Comparison of ENCODE assay signal across 19 mouse cellular contexts in genomic region chr8:27606996-27607395, GRCm38 (mm10).
DNase-seq lines count a peak whose midpoint lies in the region; ATAC-seq and TF ChIP-seq lines count a peak whose summit lies in the region.
"Had no signal": no experiment of that assay in that cellular context is flagged by ENCODE, and none has a peak within 500 bp of the region (broad histone marks: within the 10 kb centered on the region; RNA-seq: fewer than 3 reads in every experiment).

No protein-coding gene starts in this region.

- peak; percentile 9 to 19 for DNase-seq in frontal cortex, postnatal 36 days (ENCODE audit: low spot score in 2 of 2)
- DNase-seq in frontal cortex, postnatal 25 days (ENCODE audit: low spot score in 2 of 2), result no peak
- DNase-seq in ES-CJ7 (ENCODE audit: low read depth, low spot score), result peak; percentile 14
- peak; percentile 49 to 62 for DNase-seq in layer of hippocampus, adult 2 months (ENCODE audit: low spot score in 2 of 2)
- peak; percentile 8 to 22 for DNase-seq in left cerebral cortex, postnatal 25 days (ENCODE audit: low spot score in 2 of 2)
- no peak for DNase-seq in heart, embryonic 10.5 days (ENCODE audit: low spot score)
- DNase-seq: adrenal gland, postnatal 25 days; kidney, adult 11 months; kidney, postnatal 25 days; thymus, postnatal 4 days had no signal

- intact Hi-C loops in left cerebral cortex, postnatal 25 days (cut with DNase I), result no loop called here

- no peaks in the 10 kb centered on the region for H3K27me3 ChIP-seq in heart, embryonic 10.5 days (ENCODE audit: insufficient read depth, poor library complexity, severe bottlenecking)
- H3K27me3 ChIP-seq: limb, embryonic 12.5 days; neural tube, embryonic 13.5 days had no signal

- no peaks in the 10 kb centered on the region for H3K9me3 ChIP-seq in heart, embryonic 10.5 days
- H3K9me3 ChIP-seq: G1E; limb, embryonic 12.5 days; neural tube, embryonic 13.5 days had no signal

- peak overlapping the region; percentile 72 for H3K27ac ChIP-seq in layer of hippocampus, adult 2 months
- H3K27ac ChIP-seq in heart, embryonic 10.5 days, result no peak overlapping the region
- H3K27ac ChIP-seq: hindbrain, embryonic 14.5 days; limb, embryonic 12.5 days; liver, embryonic 14.5 days; neural tube, embryonic 13.5 days; stomach, postnatal 0 days had no signal

- no peaks in the 10 kb centered on the region for H3K4me1 ChIP-seq in heart, embryonic 10.5 days
- H3K4me1 ChIP-seq: limb, embryonic 12.5 days; neural tube, embryonic 13.5 days had no signal

- ATAC-seq in granulocyte monocyte progenitor cell, adult 5-6 weeks (replicated peaks; ENCODE audit: poor library complexity, severe bottlenecking), result no peak
- no peak for ATAC-seq in erythroblast, adult 5-6 weeks (replicated peaks; ENCODE audit: low FRiP score, poor library complexity, severe bottlenecking)
- ATAC-seq: lung, postnatal 0 days had no signal

- H3K36me3 ChIP-seq in heart, embryonic 10.5 days, result no peaks in the 10 kb centered on the region
- H3K36me3 ChIP-seq: G1E; limb, embryonic 12.5 days; neural tube, embryonic 13.5 days had no signal

- WGBS in heart, embryonic 10.5 days, result 88% methylated on average over 8 of the region's 8 CpGs

- H3K4me3 ChIP-seq in layer of hippocampus, adult 2 months, result peak overlapping the region; percentile 44
- H3K4me3 ChIP-seq in heart, embryonic 10.5 days, result no peak overlapping the region
- H3K4me3 ChIP-seq: limb, embryonic 12.5 days; neural tube, embryonic 13.5 days had no signal

- TF ChIP-seq CTCF in layer of hippocampus, adult 2 months (conservative IDR thresholded peaks at IDR 0.05), result no peak

Comparison
In these comparisons a context has a peak if more than half of its experiments do, and no peak if none do; other contexts are left out.
1. DNase-seq: peak in frontal cortex, postnatal 36 days (2 of 2), ES-CJ7 (single experiment), layer of hippocampus, adult 2 months (2 of 2) and left cerebral cortex, postnatal 25 days (2 of 2); none in frontal cortex, postnatal 25 days (0 of 2) and heart, embryonic 10.5 days (single experiment).